Mouse (Mus musculus): ENCODE measurements at regions not wholly inside any gene's neighbourhood (a gene's known extent, or its start where the extent isn't known, plus 50 kb on each side); places are given as distances from the start of the nearest gene placed in this dataset.

DNA sequence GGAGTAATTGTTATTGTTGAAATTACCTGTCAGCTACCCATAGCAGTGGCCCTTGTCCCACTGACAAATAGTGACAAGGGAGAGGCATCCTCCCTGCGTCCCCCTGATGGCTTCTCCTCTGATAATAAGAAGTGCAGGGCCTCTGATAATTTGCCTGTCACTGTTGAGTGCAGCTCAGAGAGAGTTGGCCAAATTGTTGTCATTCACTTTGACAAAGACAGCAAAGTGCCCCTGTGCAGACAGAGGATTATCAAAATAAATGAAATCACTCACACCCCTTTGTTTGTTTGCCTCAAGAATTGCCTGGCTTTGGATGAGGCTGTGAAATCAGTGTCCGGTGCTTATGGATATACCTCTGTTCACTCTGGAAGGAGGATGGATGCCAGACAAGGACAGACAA is 266.3 kb downstream of the Meis1 start:
- TF ChIP-seq HCFC1 (IDR thresholded peaks at IDR 0.05; ENCODE audit: borderline replicate concordance, insufficient read depth, low read length) (no peak), MAFK (IDR thresholded peaks at IDR 0.05; ENCODE audit: insufficient read depth, low read depth, low read length) (no peak)

Data from ES-E14 (cell line).